Mouse (Mus musculus) liver, embryonic 12.5 days (tissue): ENCODE data around the gene Btbd19. TPM values are rescaled to one million over a fixed set of nuclear protein-coding genes. Genes with fewer than 3 reads are reported as not detected.

Experiments
- ATAC-seq: fragments of 200-750 bp; cut with Nextera tagmentation; 2 replicates; pipeline ENCODE4 v1.8.0; 2017; ENCODE audit warnings: moderate number of reproducible peaks, mild to moderate bottlenecking, moderate library complexity
- H3K27ac ChIP-seq: fragments of 300-500 bp; sonication (generic); 2 replicates; pipeline ENCODE4 v1.5.1; 2016; ENCODE audit warnings: mild to moderate bottlenecking
- H3K27me3 ChIP-seq: fragments of 300-500 bp; sonication (generic); replicated peaks from 2 replicates; pipeline ENCODE4 v1.6.1; 2016; ENCODE audit warnings: mild to moderate bottlenecking, moderate library complexity
- H3K36me3 ChIP-seq: fragments of 300-500 bp; sonication (generic); 2 replicates; pipeline ENCODE4 v1.6.1; 2016; ENCODE audit warnings: mild to moderate bottlenecking, moderate library complexity
- H3K4me1 ChIP-seq: fragments of 300-500 bp; sonication (generic); 2 replicates; pipeline ENCODE4 v1.6.1; 2016
- H3K4me2 ChIP-seq: fragments of 300-500 bp; sonication (generic); 2 replicates; pipeline ENCODE4 v1.6.1; 2016; ENCODE audit warnings: mild to moderate bottlenecking, moderate library complexity
- H3K4me3 ChIP-seq: fragments of 300-500 bp; sonication (generic); 2 replicates; pipeline ENCODE4 v1.5.1; 2016; ENCODE audit warnings: mild to moderate bottlenecking, moderate library complexity
- H3K9ac ChIP-seq: fragments of 300-500 bp; sonication (generic); 2 replicates; pipeline ENCODE4 v1.6.1; 2016; ENCODE audit warnings: mild to moderate bottlenecking, moderate library complexity
- H3K9me3 ChIP-seq: fragments of 300-500 bp; sonication (generic); replicated peaks from 2 replicates; pipeline ENCODE4 v1.6.1; 2016; ENCODE audit warnings: mild to moderate bottlenecking, moderate library complexity
- WGBS: fragments of 180-500 bp; shearing (Covaris S2); methylation state at CpG from one replicate; pipeline ENCODE4 v1.1.7; 2016; ENCODE audit not compliant: insufficient replicate concordance; 5-methylcytosine and 5-hydroxymethylcytosine counted together
- polyA plus RNA-seq: library from polyadenylated mRNA; unstranded; fragments of >200 nt; fragmentation: Nextera tagmentation; extraction: Ambion mirVana; gene quantifications from 2 replicates; pipeline ENCODE4 v1.2.1, GENCODE M21; 2016

Gene Btbd19
- polyA plus RNA-seq, 1 experiment from 2014 or later, result 6.4 TPM

DNA sequence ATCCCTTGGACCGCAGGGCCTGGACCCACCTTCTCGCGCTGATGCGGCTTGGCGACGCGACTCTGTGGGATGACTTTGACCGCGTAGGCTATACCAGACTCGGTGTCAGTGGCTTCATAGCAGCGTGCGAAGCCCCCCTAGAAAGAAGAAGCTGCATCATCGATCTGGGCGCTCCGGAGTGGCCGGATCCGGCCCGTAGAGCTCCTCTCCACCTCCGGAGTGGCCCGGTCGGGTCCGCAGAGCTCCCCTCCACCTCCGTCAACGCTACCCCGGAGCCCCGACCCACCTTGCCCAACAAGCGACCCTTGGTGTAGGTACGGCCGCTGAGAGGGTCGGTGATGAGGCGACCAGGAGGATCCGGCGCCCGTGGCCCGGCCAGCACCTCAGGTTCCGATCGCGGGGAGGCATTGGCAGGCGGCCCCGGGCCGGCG lies 7.9 kb upstream of the Btbd19 start:
- under 1% methylated on average over 42 of the region's 42 CpGs for WGBS
- H3K27me3 ChIP-seq, result peaks cover 39% of the 10 kb centered on the region
- H3K36me3 ChIP-seq, result peaks cover 18% of the 10 kb centered on the region
- H3K4me3 ChIP-seq, result peak overlapping the region; percentile 85
- H3K9me3 ChIP-seq, result no peaks in the 10 kb centered on the region
- peak overlapping the region; percentile 84 for H3K9ac ChIP-seq
- 0 out of 2 replicates have a peak, but pooled peaks have one; percentile 5 for ATAC-seq
- peak overlapping the region; percentile 99 for H3K4me2 ChIP-seq
- peaks cover 45% of the 10 kb centered on the region for H3K4me1 ChIP-seq
- H3K27ac ChIP-seq, result 0 out of 2 replicates have a peak overlapping the region, but pooled peaks have one; percentile 58

DNA sequence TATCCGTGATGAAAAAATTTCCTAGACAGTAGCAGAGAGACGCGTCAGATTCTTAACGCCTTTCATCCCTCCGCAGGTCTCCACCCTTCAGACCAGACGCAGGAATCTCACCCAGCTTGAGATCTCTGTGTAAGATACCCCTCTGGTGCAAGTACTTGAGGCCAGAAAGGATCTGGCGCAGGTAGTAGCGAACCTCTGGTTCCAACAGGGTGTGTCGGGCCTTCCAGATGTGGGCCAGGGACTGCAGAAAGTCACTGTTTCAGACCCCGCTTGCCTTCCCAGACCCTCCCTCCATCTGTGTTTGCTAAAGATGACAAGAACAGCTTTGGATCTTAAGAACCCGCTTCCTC lies 7.2 kb upstream of the Btbd19 start:
- peak overlapping the region; percentile 84; the same call in 1 of the 2 replicates for H3K9ac ChIP-seq
- no peak overlapping the region for H3K27ac ChIP-seq
- H3K27me3 ChIP-seq, result peaks cover 39% of the 10 kb centered on the region
- peak overlapping the region; percentile 85 for H3K4me3 ChIP-seq
- H3K4me1 ChIP-seq, result peaks cover 40% of the 10 kb centered on the region
- H3K9me3 ChIP-seq, result no peaks in the 10 kb centered on the region
- 20% methylated on average over 11 of the region's 11 CpGs for WGBS
- H3K4me2 ChIP-seq, result peak overlapping the region; percentile 99
- H3K36me3 ChIP-seq, result peaks cover 24% of the 10 kb centered on the region
- ATAC-seq, result no peak

DNA sequence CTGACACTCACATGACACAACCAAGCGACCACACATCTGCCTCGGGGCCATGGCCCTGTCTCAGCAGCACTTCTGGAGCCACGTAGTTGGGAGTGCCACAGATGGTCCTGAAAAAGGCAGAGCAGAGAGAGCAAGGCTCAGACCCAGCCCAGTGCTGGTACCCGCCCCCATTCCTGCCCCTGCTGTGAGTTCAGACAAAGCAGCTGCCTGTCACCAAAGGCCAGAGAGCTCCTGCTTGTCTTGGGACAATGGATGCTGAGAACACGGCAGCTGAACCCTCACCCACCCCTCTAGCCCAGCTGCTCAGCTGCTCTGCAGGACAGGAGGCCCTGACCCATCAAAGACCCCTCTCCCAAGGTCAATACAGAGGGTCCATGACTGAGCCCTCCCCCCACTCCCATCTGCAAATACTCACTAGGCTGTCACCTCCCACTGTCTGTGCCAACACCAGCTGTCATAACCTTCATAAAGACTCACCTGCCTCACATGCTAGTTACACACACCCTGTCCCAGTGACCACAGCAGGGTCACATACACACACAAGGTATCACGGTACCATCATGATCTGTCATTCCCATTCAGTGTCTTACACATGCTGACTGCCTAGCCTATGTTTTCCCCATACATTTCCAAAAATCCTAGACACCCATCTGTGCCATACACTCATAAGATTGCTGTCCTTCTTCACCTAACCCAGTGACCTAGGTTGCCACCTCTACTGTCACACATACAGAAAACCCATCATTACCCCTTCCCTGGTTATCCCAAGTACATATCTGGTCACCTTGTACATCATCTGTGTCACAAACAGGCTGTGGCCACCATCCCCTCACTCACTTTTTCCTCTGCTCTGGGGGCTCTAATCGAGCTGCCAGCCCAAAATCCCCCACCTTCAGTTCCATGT lies 6.6 kb upstream of the Btbd19 start:
- H3K36me3 ChIP-seq, result peaks cover 24% of the 10 kb centered on the region
- ATAC-seq, result no peak
- 45% methylated on average over 7 of the region's 7 CpGs for WGBS
- no peak overlapping the region for H3K27ac ChIP-seq
- peaks cover 39% of the 10 kb centered on the region for H3K27me3 ChIP-seq
- H3K9ac ChIP-seq, result no peak overlapping the region
- H3K4me1 ChIP-seq, result peaks cover 40% of the 10 kb centered on the region
- no peaks in the 10 kb centered on the region for H3K9me3 ChIP-seq
- peak overlapping the region; percentile 99 for H3K4me2 ChIP-seq
- peak overlapping the region; percentile 85; the same call in 1 of the 2 replicates for H3K4me3 ChIP-seq

DNA sequence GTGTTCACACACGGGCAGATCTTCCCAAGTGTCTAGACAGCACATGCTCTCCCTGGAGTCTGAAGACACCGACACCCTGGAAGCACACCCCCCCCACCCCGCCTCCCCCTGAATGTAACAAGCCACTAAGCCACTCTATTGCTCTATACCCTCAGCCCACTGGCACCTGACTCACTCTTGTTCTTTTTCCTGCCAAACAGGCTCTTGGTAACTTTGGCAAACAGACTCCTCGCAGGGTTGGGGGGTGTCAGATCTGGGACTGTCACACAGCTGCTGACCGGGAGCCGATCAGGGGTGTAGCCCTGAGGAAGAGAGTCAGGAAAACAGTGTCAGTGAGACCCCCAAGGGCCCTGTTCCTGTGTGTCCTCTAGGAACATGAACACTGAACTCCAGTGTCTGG lies 5.7 kb upstream of the Btbd19 start:
- Histone ChIP-seq H3K4me1 (peaks cover 41% of the 10 kb centered on the region), H3K9ac (no peak overlapping the region), H3K4me3 (no peak overlapping the region), H3K27ac (no peak overlapping the region), H3K4me2 (no peak overlapping the region), H3K9me3 (no peaks in the 10 kb centered on the region), H3K36me3 (peaks cover 24% of the 10 kb centered on the region), H3K27me3 (peaks cover 39% of the 10 kb centered on the region)
- 75% methylated on average over 6 of the region's 6 CpGs for WGBS
- no peak for ATAC-seq

DNA sequence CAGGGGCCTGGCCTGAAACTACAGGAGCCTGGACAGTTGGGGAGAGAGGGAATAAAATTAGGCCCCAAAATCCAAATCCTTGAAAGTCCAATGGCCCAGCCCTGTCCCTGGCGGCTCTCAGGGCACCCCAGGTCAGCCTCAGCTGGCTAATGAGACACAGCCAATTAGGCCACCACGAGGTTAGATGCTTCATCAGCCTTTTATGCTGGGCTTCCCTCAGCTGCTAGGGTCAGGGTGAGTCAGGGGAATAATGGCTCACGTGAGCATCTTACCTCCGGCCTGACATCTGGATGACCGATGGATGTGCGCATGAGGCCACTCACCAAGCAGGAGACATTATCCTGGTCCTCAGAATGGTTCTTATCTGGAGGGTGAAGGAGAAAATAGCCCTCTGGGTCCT lies 5.3 kb upstream of the Btbd19 start:
- H3K27me3 ChIP-seq, result peaks cover 39% of the 10 kb centered on the region
- H3K9me3 ChIP-seq, result no peaks in the 10 kb centered on the region
- peaks cover 41% of the 10 kb centered on the region for H3K4me1 ChIP-seq
- H3K36me3 ChIP-seq, result peaks cover 24% of the 10 kb centered on the region
- H3K4me3 ChIP-seq, result no peak overlapping the region
- no peak overlapping the region for H3K9ac ChIP-seq
- 79% methylated on average over 6 of the region's 6 CpGs for WGBS
- H3K27ac ChIP-seq, result no peak overlapping the region
- ATAC-seq, result no peak
- H3K4me2 ChIP-seq, result no peak overlapping the region

DNA sequence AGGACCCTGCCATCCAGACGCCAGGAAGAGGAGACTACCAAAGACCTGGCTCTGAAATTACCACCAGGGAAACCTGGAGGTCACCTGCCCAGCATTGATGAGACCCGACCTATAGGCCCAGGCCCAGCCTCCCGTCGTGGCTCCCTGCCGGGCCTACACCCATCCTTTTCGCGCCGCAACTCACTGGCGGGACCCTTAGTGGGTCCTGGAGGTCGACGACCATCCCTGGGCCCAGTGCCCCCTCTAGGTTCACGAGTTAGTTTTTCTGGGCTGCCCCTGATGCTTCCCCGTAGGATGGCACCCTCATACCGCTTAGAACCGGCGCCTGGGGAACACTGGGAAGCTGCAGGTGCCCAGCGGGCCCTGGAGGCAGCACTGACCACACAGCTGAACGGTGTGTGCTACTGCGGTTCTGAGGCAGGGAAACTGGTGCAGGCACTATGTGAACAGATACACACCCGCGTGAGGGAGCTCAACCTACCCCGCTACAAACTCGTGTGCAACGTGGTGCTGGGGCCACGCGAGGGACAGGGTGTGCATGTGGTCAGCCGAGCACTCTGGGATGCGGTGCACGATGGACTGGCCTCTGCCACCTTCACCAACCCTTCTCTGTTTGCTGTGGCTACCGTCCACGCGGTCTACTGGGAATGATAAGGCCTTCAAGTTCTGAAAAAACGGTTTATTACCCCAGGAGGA lies 2.6 kb upstream of the Btbd19 start:
- Histone ChIP-seq H3K9me3 (no peaks in the 10 kb centered on the region), H3K27me3 (peaks cover 34% of the 10 kb centered on the region), H3K9ac (no peak overlapping the region), H3K4me2 (no peak overlapping the region), H3K4me3 (no peak overlapping the region), H3K4me1 (peaks cover 44% of the 10 kb centered on the region), H3K36me3 (peaks cover 24% of the 10 kb centered on the region), H3K27ac (no peak overlapping the region)
- no peak for ATAC-seq
- 78% methylated on average over 33 of the region's 33 CpGs for WGBS

DNA sequence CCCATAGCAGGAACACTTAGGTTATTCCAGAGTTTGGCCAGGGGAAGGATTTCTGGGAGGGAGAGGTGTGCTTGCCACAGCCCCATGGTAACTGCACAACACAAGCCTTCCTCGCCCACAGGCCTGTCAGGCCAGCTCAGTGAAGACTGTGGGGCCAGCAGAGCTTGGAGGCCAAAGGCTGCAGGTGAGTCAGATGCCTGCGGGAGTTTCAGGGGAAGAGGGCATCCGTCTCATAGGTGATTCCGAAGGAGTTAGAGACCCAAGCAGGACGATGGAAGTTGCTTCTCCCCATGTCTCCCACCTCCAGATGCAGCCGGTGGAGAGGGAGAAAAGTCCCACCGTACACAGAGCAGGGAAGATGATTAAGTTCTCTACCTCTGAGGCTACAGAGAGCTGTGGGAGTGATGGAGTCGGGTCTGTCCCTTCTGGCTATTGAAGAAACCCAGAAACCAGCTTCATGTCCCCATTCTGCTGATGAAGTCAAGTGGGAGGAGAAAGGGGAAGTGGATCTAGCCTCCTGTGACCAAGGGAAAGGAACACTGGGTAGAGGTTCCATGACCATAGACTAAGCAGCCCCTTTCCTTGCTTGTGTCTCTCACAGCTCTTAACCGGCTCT lies 1.3 kb upstream of the Btbd19 start, which contains the start of gene Tctex1d4:
Gene Tctex1d4 (plus strand): TSS at position 120 of the 616 bp plus-strand sequence.
- no peak for ATAC-seq
- peaks cover 35% of the 10 kb centered on the region for H3K4me1 ChIP-seq
- WGBS, result 63% methylated on average over 9 of the region's 9 CpGs
- no peaks in the 10 kb centered on the region for H3K9me3 ChIP-seq
- peak within 1 kb of the TSS; percentile 65 for H3K27ac ChIP-seq
- H3K27me3 ChIP-seq, result peaks cover 20% of the 10 kb centered on the region
- H3K4me3 ChIP-seq, result no peak within 1 kb of the TSS
- H3K36me3 ChIP-seq, result peaks cover 24% of the 10 kb centered on the region
- H3K4me2 ChIP-seq, result peak within 1 kb of the TSS; percentile 35; the same call in 1 of the 2 replicates
- H3K9ac ChIP-seq, result no peak within 1 kb of the TSS

DNA sequence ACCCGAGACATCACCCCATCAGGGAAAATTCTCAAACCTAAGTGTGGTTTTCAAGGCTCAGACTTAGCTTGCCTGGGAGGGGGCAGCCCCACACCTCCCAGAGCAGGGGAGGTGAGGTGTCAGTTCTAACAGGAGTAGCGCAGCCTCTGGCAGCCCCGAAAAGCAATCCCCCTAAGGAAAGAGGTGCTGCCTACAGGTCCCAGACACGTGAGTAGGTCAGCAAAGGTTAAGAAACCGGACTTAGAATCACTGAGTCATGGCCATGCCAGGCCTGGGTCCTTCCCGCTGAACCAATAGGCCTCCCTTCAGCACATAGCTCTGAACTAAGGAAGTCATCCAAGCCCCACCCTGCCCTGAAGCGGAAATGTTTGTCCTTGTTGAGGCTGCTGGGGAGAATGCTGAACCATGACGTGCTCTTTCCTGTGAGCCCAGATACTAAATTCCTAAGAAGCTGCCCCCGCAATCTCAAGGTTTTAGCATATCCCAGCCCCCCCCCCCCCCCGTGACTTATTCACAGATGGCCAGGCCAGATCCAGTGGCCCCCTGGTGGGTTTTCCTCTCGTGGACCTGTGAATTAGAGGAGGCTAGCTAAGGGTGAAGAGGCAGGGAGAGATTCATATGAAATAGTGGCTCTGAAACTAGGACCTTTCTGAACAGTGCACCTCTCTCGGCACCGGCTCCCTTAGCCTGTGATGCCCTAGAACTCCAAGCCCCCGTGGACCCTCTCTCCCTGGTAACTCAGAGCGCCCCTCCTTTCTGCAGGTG lies 567 bp upstream of the Btbd19 start:
- H3K36me3 ChIP-seq, result peaks cover 18% of the 10 kb centered on the region
- peaks cover 13% of the 10 kb centered on the region for H3K27me3 ChIP-seq
- ATAC-seq, result peak; percentile 33; the same call in 1 of the 2 replicates
- no peak overlapping the region for H3K9ac ChIP-seq
- H3K4me1 ChIP-seq, result peaks cover 42% of the 10 kb centered on the region
- H3K4me3 ChIP-seq, result no peak overlapping the region
- 38% methylated on average over 15 of the region's 15 CpGs for WGBS
- H3K9me3 ChIP-seq, result no peaks in the 10 kb centered on the region
- H3K27ac ChIP-seq, result peak overlapping the region; percentile 65
- H3K4me2 ChIP-seq, result peak overlapping the region; percentile 35; the same call in 1 of the 2 replicates

DNA sequence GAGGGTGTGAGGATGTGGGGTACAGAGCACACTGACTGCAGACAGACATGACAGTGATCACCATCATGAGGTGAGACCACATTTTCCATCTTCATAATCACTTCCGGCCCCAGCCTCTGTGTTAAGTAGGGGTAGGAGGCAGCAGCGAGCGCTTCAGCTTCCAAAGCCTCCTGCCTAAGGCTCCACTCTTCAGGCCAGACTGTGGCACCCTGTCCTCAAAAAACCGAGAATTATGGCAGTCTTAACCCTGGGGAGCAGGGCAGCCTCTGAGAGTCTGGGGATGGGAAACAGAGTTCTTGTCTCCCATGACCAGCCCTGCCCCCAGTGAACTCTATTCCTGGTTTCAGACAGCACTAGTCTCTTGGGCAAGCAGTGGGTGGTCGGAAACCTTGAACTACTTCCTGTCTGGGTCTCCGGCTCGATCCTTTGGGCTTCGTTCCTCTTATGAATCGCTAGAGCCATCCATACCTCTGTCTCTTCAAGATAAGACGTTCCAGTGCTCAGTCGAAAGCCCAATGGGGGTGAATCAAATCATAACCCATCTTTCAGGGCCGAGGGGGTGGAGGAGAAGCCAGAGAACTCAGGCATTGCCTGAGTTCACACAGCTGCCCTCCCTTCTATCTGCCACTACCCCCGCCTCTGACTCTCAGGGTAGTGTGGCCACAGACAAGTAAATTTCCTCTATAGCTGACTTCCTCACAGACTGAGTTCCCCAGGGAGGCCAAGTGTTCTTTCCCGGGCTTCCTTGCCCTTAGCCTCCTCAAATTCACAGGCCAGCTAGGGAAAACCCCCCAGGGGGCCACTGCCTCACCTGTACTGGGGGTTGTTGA lies 792 bp downstream of the Btbd19 start:
- Histone ChIP-seq H3K9ac (peak overlapping the region; percentile 27), H3K9me3 (no peaks in the 10 kb centered on the region), H3K27me3 (no peaks in the 10 kb centered on the region), H3K4me2 (peak overlapping the region; percentile 35), H3K4me3 (no peak overlapping the region), H3K36me3 (peaks cover 15% of the 10 kb centered on the region), H3K27ac (peak overlapping the region; percentile 65), H3K4me1 (peaks cover 50% of the 10 kb centered on the region)
- no peak for ATAC-seq
- WGBS, result 21% methylated on average over 14 of the region's 14 CpGs

DNA sequence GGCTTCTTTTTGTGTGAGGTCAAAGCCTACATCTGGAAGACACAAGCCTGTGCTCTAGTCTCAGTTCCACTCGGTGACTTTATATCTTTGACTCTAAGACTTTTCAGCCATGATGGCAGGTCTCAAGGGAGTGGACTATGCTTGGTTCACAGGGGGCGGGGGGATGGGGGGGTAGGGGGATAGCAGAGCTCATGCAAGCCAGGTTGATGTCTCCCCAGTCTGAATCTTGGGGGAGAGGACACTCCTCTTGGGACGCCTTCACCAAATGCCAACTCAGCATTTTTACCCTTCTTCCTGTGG lies 1.4 kb downstream of the Btbd19 start:
- 49% methylated on average over 3 of the region's 3 CpGs for WGBS

More for the DNA sequence above, 1.4 kb downstream of the Btbd19 start:
- H3K4me1 ChIP-seq, result peaks cover 55% of the 10 kb centered on the region
- H3K27ac ChIP-seq, result peak overlapping the region; percentile 65
- ATAC-seq, result no peak
- H3K27me3 ChIP-seq, result no peaks in the 10 kb centered on the region
- H3K36me3 ChIP-seq, result peaks cover 14% of the 10 kb centered on the region
- peak overlapping the region; percentile 35 for H3K4me2 ChIP-seq
- H3K9ac ChIP-seq, result no peak overlapping the region
- H3K4me3 ChIP-seq, result no peak overlapping the region
- no peaks in the 10 kb centered on the region for H3K9me3 ChIP-seq
